In the genomic region with DNA sequence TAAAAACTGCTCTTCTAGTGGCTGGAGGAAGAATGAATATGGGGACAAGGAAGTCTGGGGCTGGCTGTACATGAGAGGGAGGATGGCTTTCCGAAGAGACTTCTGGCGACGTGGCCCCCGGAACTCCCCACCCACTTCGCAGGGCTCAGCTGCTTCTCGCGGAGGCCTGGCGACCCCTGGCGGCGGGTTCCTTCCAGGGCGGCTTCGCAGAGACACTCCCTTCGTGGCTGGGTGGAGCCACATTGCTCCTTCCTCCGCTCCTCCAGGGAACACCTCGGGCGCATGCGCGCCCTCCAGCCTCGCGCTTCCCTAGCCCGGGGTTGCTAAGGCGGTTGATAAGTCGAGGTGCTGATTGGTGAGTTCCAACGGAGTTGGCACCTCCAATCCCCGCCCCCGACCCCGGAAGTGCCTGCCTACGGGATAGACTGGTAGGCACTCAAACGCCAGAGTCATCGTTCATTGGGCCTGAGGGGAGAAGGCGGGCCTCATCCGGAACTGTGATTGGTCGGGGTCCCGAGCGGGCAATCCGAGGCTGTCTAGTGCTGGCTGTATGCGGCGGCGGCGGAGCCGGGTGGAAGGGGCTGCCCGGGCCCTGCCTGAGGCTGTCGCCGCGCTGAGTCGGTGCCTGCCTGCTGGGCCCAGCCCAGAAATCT, we compare ENCODE assay signal across 8 mouse cellular contexts. TPM values are rescaled to one million over a fixed set of nuclear protein-coding genes. Genes with fewer than 3 reads are reported as not detected.
DNase-seq lines count a peak whose midpoint lies in the region; ATAC-seq and TF ChIP-seq lines count a peak whose summit lies in the region.

A gene (plus strand): TSS at position 535 of the 653 bp plus-strand sequence.

- no peaks in the 10 kb centered on the region; the same call in 1 of the 2 replicates for H3K79me2 ChIP-seq in heart, adult 2 months (replicated peaks; ENCODE audit: control insufficient read depth, insufficient read depth, low read length)

- 0 out of 2 replicates have a peak, but pooled peaks cover 2% of the 10 kb centered on the region for H3K27me3 ChIP-seq in embryonic facial prominence, embryonic 14.5 days (replicated peaks; ENCODE audit: control insufficient read depth, insufficient read depth, low read length)
- no peaks in the 10 kb centered on the region for H3K27me3 ChIP-seq in heart, adult 2 months (ENCODE audit: control insufficient read depth, insufficient read depth, low read length)
- no peaks in the 10 kb centered on the region for H3K27me3 ChIP-seq in limb, embryonic 14.5 days (ENCODE audit: control insufficient read depth, insufficient read depth, low read length)
- no peaks in the 10 kb centered on the region for H3K27me3 ChIP-seq in midbrain, postnatal 0 days (ENCODE audit: insufficient read depth, low read length)

- WGBS in embryonic facial prominence, embryonic 14.5 days, result under 1% methylated on average over 35 of the region's 46 CpGs
- under 1% methylated on average over 46 of the region's 46 CpGs for WGBS in heart, adult 2 months
- WGBS in limb, embryonic 14.5 days, result 3% methylated on average over 45 of the region's 46 CpGs
- WGBS in midbrain, postnatal 0 days, result 0% methylated on average over 46 of the region's 46 CpGs

- TF ChIP-seq CTCF in heart, adult 2 months (IDR thresholded peaks at IDR 0.05), result peak; percentile 99; the same call in 1 of the 2 replicates
- peak; percentile 99 for TF ChIP-seq CTCF in midbrain, postnatal 0 days (IDR thresholded peaks at IDR 0.05)

- intact Hi-C loops in heart, adult 2 months (cut with DNase I), result loop anchor here (1.0 kb wide), 2 partner anchors 15 to 37 kb away; no protein-coding TSS in a partner anchor

- peak within 1 kb of the TSS; percentile 84 for H3K27ac ChIP-seq in embryonic facial prominence, embryonic 14.5 days (replicated peaks; ENCODE audit: low read depth, low read length)
- H3K27ac ChIP-seq in heart, adult 2 months, result peak within 1 kb of the TSS; percentile 87
- H3K27ac ChIP-seq in limb, embryonic 14.5 days (replicated peaks; ENCODE audit: low read depth, low read length), result peak within 1 kb of the TSS; percentile 84
- H3K27ac ChIP-seq in midbrain, postnatal 0 days (ENCODE audit: low read depth, low read length), result peak within 1 kb of the TSS; percentile 60

- H3K4me3 ChIP-seq in embryonic facial prominence, embryonic 14.5 days (ENCODE audit: low read depth, low read length), result peak within 1 kb of the TSS; percentile 63
- peak within 1 kb of the TSS; percentile 63 for H3K4me3 ChIP-seq in heart, adult 2 months
- peak within 1 kb of the TSS; percentile 63 for H3K4me3 ChIP-seq in limb, embryonic 14.5 days (replicated peaks; ENCODE audit: low read length)
- H3K4me3 ChIP-seq in midbrain, postnatal 0 days (ENCODE audit: low read depth, low read length), result peak within 1 kb of the TSS; percentile 50

- no peaks in the 10 kb centered on the region for H3K9me3 ChIP-seq in embryonic facial prominence, embryonic 14.5 days (ENCODE audit: control insufficient read depth, low read length)
- H3K9me3 ChIP-seq in limb, embryonic 14.5 days (ENCODE audit: control insufficient read depth, low read length), result no peaks in the 10 kb centered on the region
- no peaks in the 10 kb centered on the region for H3K9me3 ChIP-seq in midbrain, postnatal 0 days (ENCODE audit: low read length)

- peak within 1 kb of the TSS; percentile 86 for H3K4me2 ChIP-seq in embryonic facial prominence, embryonic 14.5 days (ENCODE audit: low read depth, low read length)
- peak within 1 kb of the TSS; percentile 95 for H3K4me2 ChIP-seq in limb, embryonic 14.5 days (replicated peaks; ENCODE audit: low read depth, low read length, severe bottlenecking)
- H3K4me2 ChIP-seq in midbrain, postnatal 0 days (ENCODE audit: low read depth, low read length, poor library complexity, severe bottlenecking), result peak within 1 kb of the TSS; percentile 83

- peak; percentile 97 for ATAC-seq in embryonic facial prominence, embryonic 14.5 days (ENCODE audit: low read depth)
- ATAC-seq in limb, embryonic 14.5 days (ENCODE audit: low FRiP score, low read depth), result peak; percentile 95
- ATAC-seq in midbrain, postnatal 0 days (ENCODE audit: low FRiP score), result peak; percentile 97

- DNase-seq in 3T3-L1 (ENCODE audit: low read depth, low spot score), result peak; percentile 99
- DNase-seq in adrenal gland, postnatal 4 days (ENCODE audit: low spot score in 2 of 2), result peak; percentile 98
- peak; percentile 100 for DNase-seq in embryonic facial prominence, embryonic 14.5 days (ENCODE audit: low spot score)
- peak; percentile 99 to 100 for DNase-seq in heart, adult 2 months
- peak; percentile 99 for DNase-seq in kidney, adult 9 months
- peak; percentile 99 for DNase-seq in limb, embryonic 14.5 days (ENCODE audit: low spot score)
- DNase-seq in midbrain, postnatal 0 days (ENCODE audit: low spot score), result peak; percentile 100
- DNase-seq in spleen, postnatal 14 days (ENCODE audit: low spot score in 2 of 2), result peak; percentile 99

- peak within 1 kb of the TSS; percentile 73 for H3K9ac ChIP-seq in embryonic facial prominence, embryonic 14.5 days (ENCODE audit: low read depth, low read length)
- H3K9ac ChIP-seq in heart, adult 2 months (ENCODE audit: low read depth, low read length), result peak within 1 kb of the TSS; percentile 35
- peak within 1 kb of the TSS; percentile 68 for H3K9ac ChIP-seq in limb, embryonic 14.5 days (ENCODE audit: low read depth, low read length, severe bottlenecking)
- H3K9ac ChIP-seq in midbrain, postnatal 0 days (replicated peaks; ENCODE audit: low read length, poor library complexity, severe bottlenecking), result peak within 1 kb of the TSS; percentile 58

- peak; percentile 86 for TF ChIP-seq EP300 in heart, adult 2 months (IDR thresholded peaks at IDR 0.05; ENCODE audit: insufficient read depth, low read depth, low read length)

- H3K4me1 ChIP-seq in embryonic facial prominence, embryonic 14.5 days (ENCODE audit: control insufficient read depth, insufficient read depth, low read length), result peaks cover 20% of the 10 kb centered on the region
- H3K4me1 ChIP-seq in heart, adult 2 months (ENCODE audit: control insufficient read depth, insufficient read depth, low read length), result peaks cover 7% of the 10 kb centered on the region
- peaks cover 19% of the 10 kb centered on the region for H3K4me1 ChIP-seq in limb, embryonic 14.5 days (ENCODE audit: control insufficient read depth, insufficient read depth, low read length)
- H3K4me1 ChIP-seq in midbrain, postnatal 0 days (ENCODE audit: insufficient read depth, low read length), result peaks cover 10% of the 10 kb centered on the region; the same call in 1 of the 2 replicates

- TF ChIP-seq POLR2A in heart, adult 2 months (IDR thresholded peaks at IDR 0.05; ENCODE audit: insufficient read depth, low read depth, low read length), result peak; percentile 63; the same call in 1 of the 2 replicates
- TF ChIP-seq POLR2A in limb, embryonic 14.5 days (IDR thresholded peaks at IDR 0.05; ENCODE audit: borderline replicate concordance, extremely low read depth, insufficient read depth, insufficient read length), result peak; percentile 21; the same call in 1 of the 2 replicates

- H3K36me3 ChIP-seq in embryonic facial prominence, embryonic 14.5 days (ENCODE audit: control insufficient read depth, insufficient read depth, low read length), result no peaks in the 10 kb centered on the region
- H3K36me3 ChIP-seq in heart, adult 2 months (ENCODE audit: control insufficient read depth, insufficient read depth, low read length), result no peaks in the 10 kb centered on the region
- H3K36me3 ChIP-seq in limb, embryonic 14.5 days (ENCODE audit: control insufficient read depth, insufficient read depth, low read length), result no peaks in the 10 kb centered on the region
- no peaks in the 10 kb centered on the region for H3K36me3 ChIP-seq in midbrain, postnatal 0 days (ENCODE audit: insufficient read depth, low read length)

RNA-seq across cellular contexts. Expression of the gene that starts here (rescaled TPM):
- total RNA-seq in adrenal gland, postnatal 4 days (2021), result 10 to 100 TPM in 1 of 2 experiments, 1 to 10 TPM in 1; 7.1 to 10.3 TPM
- polyA plus RNA-seq in embryonic facial prominence, embryonic 14.5 days (2014; fragmentation: Nextera tagmentation; extraction: Ambion mirVana), result 19.8 and 23.5 TPM in 2 replicates
- under 1 TPM; 0.34 to 0.52 TPM for total RNA-seq in heart, adult 2 months (2021)
- 0.45 and 0.67 TPM in 2 replicates for polyA plus RNA-seq in heart, adult 2 months (2012; rRNA removed)
- polyA plus RNA-seq in limb, embryonic 14.5 days (2012; rRNA removed), result 30.8 and 36.8 TPM in 2 replicates
- 19.5 and 22.6 TPM in 2 replicates for polyA plus RNA-seq in limb, embryonic 14.5 days (2014; fragmentation: Nextera tagmentation; extraction: Ambion mirVana)
- 4.3 and 17.0 TPM in 2 replicates for total RNA-seq in midbrain, postnatal 0 days (2014; rRNA removed)
- 8.8 and 8.9 TPM in 2 replicates for polyA plus RNA-seq in midbrain, postnatal 0 days (2015; fragmentation: Nextera tagmentation; extraction: Ambion mirVana)

Comparison
In these comparisons a context has a peak if more than half of its experiments do, and no peak if none do; other contexts are left out.
1. Peak in every context shown above with its lines: DNase-seq, ATAC-seq, H3K4me3 ChIP-seq and H3K27ac ChIP-seq.
2. Peak in DNase-seq, H3K4me3 ChIP-seq, H3K27ac ChIP-seq and H3K9ac ChIP-seq in heart, adult 2 months; RNA of the gene not detected or under 1 TPM.